Mouse (Mus musculus) olfactory bulb, adult 2 months (tissue): ENCODE measurements around the gene Auh.

Experiments
- CTCF ChIP-seq: fragments of 200-500 bp; IDR thresholded peaks from 2 replicates; pipeline ENCODE4 v1.5.1; 2012; ENCODE audit warnings: low read depth, mild to moderate bottlenecking, low read length, moderate library complexity; ENCODE audit not compliant: insufficient read depth
- POLR2A ChIP-seq: fragments of 200-500 bp; IDR thresholded peaks from 2 replicates; pipeline ENCODE4 v1.6.1; 2012; ENCODE audit warnings: mild to moderate bottlenecking, low read depth, low read length, moderate library complexity; ENCODE audit not compliant: insufficient read depth

DNA sequence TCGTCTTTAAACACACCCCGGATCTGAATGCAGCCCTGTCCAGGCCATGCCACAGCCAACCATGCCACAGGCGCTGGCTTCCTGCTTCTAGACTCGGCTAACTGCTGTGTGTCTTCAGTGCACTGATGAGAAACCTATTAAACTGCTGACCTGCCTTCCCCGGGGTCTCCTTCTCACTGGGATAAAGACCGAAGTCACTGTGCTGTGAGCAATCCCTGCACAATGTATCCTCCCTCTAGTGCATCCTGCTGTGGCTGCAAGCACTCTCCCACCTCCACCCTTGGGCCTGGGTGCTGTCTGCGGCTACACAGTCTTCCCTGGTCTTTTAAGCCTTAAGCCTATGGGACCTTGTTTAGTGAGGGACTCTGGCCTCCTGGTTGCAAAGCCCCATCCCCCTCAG, 50.7 kb downstream of the Auh start:
- no peak for TF ChIP-seq CTCF
- no peak for TF ChIP-seq POLR2A
